Mouse (Mus musculus): ENCODE measurements at regions not wholly inside any gene's neighbourhood (a gene's known extent, or its start where the extent isn't known, plus 50 kb on each side); places are given as distances from the start of the nearest gene placed in this dataset.

DNA sequence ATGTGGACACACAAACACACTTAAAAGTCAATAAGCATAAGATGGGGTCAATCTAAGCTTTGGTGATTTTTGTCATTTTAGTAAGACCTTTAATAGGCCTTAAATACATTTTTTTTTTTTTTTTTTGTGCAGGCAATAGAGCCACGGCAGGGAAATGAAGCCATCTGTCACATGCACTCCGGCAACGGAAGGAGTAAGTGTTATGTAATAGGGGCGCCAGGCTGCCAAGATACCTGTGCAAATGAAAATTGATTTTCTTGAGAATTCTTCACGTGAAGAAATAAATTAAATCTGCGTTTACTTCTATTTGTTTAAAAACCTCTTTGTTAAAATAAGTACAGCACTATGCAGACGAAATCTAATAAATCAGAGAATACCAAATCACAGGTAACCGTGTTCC, 54.6 kb upstream of the Card11 start:
- 82% methylated on average over 8 of the region's 8 CpGs for WGBS
- Histone ChIP-seq H3K9ac (no peak overlapping the region), H3K27ac (replicated peaks) (no peak overlapping the region), H3K4me3 (replicated peaks) (no peak overlapping the region), H3K4me2 (replicated peaks) (no peak overlapping the region), H3K27me3 (no peaks in the 10 kb centered on the region), H3K36me3 (no peaks in the 10 kb centered on the region), H3K4me1 (no peaks in the 10 kb centered on the region), H3K9me3 (replicated peaks) (0 out of 2 replicates have a peak, but pooled peaks cover 6% of the 10 kb centered on the region)
- no peak for ATAC-seq (ENCODE audit: insufficient number of reproducible peaks, low FRiP score, low TSS enrichment, low read depth)

DNA sequence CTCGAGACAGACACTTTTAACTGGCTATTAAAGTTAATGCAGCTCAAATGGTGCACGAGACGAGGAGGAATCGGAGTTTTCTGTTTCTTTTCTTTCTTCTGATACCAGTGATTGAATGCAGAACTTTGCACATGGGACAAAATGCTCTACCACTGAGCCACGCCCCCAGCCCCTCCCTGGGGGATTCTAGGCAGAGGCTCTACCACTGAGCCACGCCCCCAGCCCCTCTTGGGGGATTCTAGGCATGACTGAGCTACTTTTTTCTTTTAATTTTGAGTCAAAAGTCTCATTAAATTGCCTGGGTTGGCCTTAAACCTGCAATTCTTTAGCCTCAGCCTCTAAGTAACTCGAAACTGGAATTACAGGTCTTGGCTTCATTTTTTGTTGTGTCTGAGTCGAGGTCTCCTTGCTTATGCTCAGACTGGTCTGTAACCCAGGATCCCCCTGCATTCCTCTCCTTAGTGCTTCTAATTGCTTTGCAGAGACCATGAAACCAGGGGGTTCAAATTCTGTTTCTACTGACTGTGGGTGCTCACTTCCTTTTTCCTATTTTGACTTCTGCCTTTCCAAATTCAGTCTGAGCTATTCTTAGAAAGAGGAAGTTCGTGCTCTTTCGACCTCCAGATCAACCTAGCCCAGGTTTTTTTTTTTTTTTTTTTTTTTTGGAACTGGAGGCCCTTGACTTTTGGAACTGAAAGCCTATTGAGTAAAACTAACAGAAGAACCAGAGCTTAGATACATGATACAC, 55.4 kb upstream of the Card11 start:
- 51% methylated on average over 10 of the region's 10 CpGs for WGBS
- Histone ChIP-seq H3K4me1 (no peaks in the 10 kb centered on the region), H3K27me3 (no peaks in the 10 kb centered on the region), H3K4me3 (replicated peaks) (no peak overlapping the region), H3K9me3 (replicated peaks) (0 out of 2 replicates have a peak, but pooled peaks cover 6% of the 10 kb centered on the region), H3K36me3 (no peaks in the 10 kb centered on the region), H3K4me2 (replicated peaks) (no peak overlapping the region), H3K9ac (no peak overlapping the region), H3K27ac (replicated peaks) (no peak overlapping the region)
- ATAC-seq (ENCODE audit: insufficient number of reproducible peaks, low FRiP score, low TSS enrichment, low read depth): no peak

DNA sequence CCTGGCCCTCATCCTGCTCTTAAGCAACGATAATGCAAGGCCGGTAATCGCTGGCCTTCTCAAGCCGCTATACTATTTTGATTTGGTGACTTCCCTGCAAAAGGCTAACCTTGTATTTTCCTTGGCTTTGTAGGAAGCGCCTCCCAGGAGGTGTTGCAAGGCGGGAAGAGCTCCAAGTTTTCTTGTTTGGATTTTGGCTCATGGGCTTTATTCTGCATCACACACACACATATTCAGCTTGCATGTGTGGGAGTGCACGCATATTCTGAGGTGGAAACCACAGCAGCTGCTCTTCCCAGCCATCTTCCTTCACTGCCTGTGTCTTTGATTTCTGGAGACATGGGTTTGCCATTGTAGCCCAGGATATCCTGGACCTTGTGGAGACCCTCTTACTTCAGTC, 57.8 kb upstream of the Card11 start:
- 78% methylated on average over 7 of the region's 7 CpGs for WGBS

DNA sequence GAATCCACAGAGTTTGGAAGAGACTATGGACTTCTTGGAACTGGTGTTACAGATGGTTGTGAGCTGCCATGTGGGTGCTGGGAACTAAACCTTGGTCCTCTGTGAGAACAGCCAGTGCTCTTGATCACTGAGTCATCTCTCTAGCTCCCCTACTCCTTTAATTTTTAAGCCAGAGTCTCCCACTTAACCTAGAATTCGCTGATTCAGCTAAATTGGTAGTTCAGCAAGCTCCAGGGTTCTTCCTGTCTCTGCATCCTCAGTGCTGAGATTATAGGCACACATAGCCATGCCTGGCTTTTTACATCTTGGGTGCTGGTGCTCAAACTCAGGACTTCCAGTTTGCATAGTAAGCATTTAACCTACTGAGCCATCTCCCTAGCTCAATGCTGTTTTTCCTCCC, 58.5 kb upstream of the Card11 start:
- Histone ChIP-seq H3K4me3 (replicated peaks) (no peak overlapping the region), H3K9ac (no peak overlapping the region), H3K9me3 (replicated peaks) (no peaks in the 10 kb centered on the region), H3K4me2 (replicated peaks) (no peak overlapping the region), H3K27ac (replicated peaks) (no peak overlapping the region), H3K36me3 (no peaks in the 10 kb centered on the region), H3K4me1 (no peaks in the 10 kb centered on the region), H3K27me3 (no peaks in the 10 kb centered on the region)
- ATAC-seq (ENCODE audit: insufficient number of reproducible peaks, low FRiP score, low TSS enrichment, low read depth): no peak
- 65% methylated on average over 1 of the region's 1 CpGs for WGBS

More for the DNA sequence above, 57.8 kb upstream of the Card11 start:
- Histone ChIP-seq H3K27me3 (no peaks in the 10 kb centered on the region), H3K9me3 (replicated peaks) (no peaks in the 10 kb centered on the region), H3K36me3 (no peaks in the 10 kb centered on the region), H3K9ac (no peak overlapping the region), H3K4me3 (replicated peaks) (no peak overlapping the region), H3K27ac (replicated peaks) (no peak overlapping the region), H3K4me2 (replicated peaks) (no peak overlapping the region), H3K4me1 (no peaks in the 10 kb centered on the region)
- ATAC-seq (ENCODE audit: insufficient number of reproducible peaks, low FRiP score, low TSS enrichment, low read depth): no peak

DNA sequence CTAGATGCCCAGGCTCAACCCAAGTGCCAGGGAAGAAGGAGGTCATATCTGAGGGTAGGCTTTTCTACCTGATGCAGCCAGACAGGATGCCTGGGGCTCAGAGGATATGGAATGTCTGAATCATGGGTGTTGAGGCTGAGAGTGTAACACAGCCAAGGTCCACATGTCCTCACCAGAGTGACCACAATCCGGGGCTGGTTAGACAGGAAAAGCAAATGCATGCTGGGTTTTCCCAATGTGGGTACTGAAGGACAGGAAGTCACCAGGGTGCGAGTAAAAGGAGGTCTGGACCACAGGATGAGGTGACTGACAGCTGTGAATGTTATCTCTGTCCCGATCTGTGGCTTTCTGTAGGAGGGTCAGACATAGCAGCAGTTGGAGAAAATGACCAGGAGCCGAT, 61.8 kb upstream of the Card11 start:
- 54% methylated on average over 4 of the region's 4 CpGs for WGBS
- ATAC-seq (ENCODE audit: insufficient number of reproducible peaks, low FRiP score, low TSS enrichment, low read depth): no peak; the same call in 1 of the 2 replicates
- H3K9ac ChIP-seq: no peak overlapping the region
- H3K4me3 ChIP-seq (replicated peaks): no peak overlapping the region
- no peaks in the 10 kb centered on the region for H3K9me3 ChIP-seq (replicated peaks)
- H3K4me1 ChIP-seq: no peaks in the 10 kb centered on the region
- H3K27me3 ChIP-seq: no peaks in the 10 kb centered on the region
- H3K4me2 ChIP-seq (replicated peaks): no peak overlapping the region
- H3K36me3 ChIP-seq: no peaks in the 10 kb centered on the region
- no peak overlapping the region for H3K27ac ChIP-seq (replicated peaks)

DNA sequence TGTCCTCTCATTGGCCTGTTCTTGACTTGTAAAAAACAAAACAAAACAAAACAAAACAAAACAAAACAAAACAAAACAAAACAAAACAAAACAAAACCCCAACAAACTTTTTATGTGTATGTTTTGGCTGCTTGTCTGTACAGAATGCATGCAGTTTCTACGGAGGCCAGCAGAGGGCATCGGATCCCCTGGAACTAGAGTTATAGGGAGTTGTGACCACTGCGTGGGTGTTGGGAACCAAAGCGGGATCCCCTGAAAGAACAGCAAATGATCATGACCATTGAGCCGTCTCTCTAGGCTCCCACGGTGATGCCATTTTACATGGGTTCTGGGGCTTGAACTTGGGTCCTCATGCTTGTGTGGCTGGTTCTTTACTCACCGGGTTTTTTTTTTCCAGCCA, 67.2 kb upstream of the Card11 start:
- Histone ChIP-seq H3K36me3 (no peaks in the 10 kb centered on the region), H3K9ac (no peak overlapping the region), H3K4me1 (no peaks in the 10 kb centered on the region), H3K9me3 (replicated peaks) (no peaks in the 10 kb centered on the region), H3K4me2 (replicated peaks) (no peak overlapping the region), H3K4me3 (replicated peaks) (no peak overlapping the region), H3K27me3 (no peaks in the 10 kb centered on the region), H3K27ac (replicated peaks) (no peak overlapping the region)
- no peak for ATAC-seq (ENCODE audit: insufficient number of reproducible peaks, low FRiP score, low TSS enrichment, low read depth)
- 82% methylated on average over 7 of the region's 7 CpGs for WGBS

DNA sequence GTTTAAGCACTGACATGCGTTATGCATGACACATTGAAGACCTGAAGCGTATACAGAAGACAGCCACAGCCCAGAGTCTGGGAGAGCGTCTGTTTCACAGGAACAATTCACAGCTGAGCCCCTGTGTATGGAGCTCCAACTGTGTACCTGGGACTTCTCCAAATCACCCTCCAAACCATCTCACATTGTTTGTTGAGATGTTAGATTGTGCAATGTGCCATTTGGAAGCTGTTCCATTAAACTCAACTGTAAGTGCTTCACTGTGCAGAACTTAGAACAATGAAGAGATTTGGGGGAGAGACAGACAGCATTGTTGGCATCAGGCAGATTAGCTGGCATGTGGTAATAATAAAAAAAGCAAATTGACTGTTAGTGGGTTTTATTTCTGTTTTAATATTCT, 74.1 kb upstream of the Card11 start:
- Histone ChIP-seq H3K36me3 (no peaks in the 10 kb centered on the region), H3K9me3 (replicated peaks) (no peaks in the 10 kb centered on the region), H3K4me3 (replicated peaks) (no peak overlapping the region), H3K27me3 (no peaks in the 10 kb centered on the region), H3K27ac (replicated peaks) (no peak overlapping the region), H3K9ac (no peak overlapping the region), H3K4me1 (peaks cover 1% of the 10 kb centered on the region; the same call in 1 of the 2 replicates), H3K4me2 (replicated peaks) (no peak overlapping the region)
- WGBS: 57% methylated on average over 3 of the region's 3 CpGs
- ATAC-seq (ENCODE audit: insufficient number of reproducible peaks, low FRiP score, low TSS enrichment, low read depth): no peak

DNA sequence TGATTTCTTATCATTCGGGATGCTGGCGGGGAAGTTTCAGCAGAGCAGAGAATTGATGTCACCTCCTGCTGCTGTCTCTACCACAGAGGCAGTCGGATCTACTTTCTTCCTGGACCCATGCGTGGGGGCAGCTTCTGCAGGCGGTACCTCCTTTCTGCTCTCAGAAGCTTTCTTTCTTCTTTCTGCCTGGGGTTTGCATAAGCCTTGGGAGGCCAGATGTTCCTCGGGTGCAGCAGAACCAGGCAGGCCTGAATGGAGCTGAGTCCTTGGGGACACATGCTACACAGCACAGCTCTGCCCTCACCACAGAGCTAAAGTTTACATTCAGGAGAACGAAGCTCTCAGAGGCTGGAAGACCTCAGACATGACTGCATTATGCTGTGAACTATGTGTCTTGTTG, 75.8 kb upstream of the Card11 start:
- H3K36me3 ChIP-seq: no peaks in the 10 kb centered on the region
- H3K9me3 ChIP-seq (replicated peaks): no peaks in the 10 kb centered on the region
- no peak overlapping the region for H3K9ac ChIP-seq
- H3K4me3 ChIP-seq (replicated peaks): no peak overlapping the region
- 54% methylated on average over 7 of the region's 7 CpGs for WGBS
- no peak overlapping the region for H3K4me2 ChIP-seq (replicated peaks)
- no peak for ATAC-seq (ENCODE audit: insufficient number of reproducible peaks, low FRiP score, low TSS enrichment, low read depth)
- no peak overlapping the region for H3K27ac ChIP-seq (replicated peaks)
- H3K27me3 ChIP-seq: no peaks in the 10 kb centered on the region
- peaks cover 5% of the 10 kb centered on the region; the same call in 1 of the 2 replicates for H3K4me1 ChIP-seq

DNA sequence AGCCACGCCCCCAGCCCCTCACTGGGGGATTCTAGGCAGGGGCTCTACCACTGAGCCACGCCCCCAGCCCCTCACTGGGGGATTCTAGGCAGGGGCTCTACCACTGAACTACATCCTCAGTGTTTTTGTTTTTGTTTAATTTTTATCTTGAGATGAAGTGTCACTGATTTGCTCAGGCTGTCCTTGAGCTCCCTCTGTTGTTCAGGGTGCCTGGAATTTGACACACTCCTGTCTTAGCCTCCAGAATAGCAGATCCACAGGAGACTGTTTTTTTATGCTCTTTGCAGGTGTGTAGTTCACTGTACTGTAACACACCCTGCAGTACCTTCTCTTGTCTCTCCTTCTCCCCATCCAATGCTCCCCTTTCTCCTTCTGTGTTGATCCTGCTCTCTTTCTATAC, 76.6 kb upstream of the Card11 start:
- Histone ChIP-seq H3K9ac (no peak overlapping the region), H3K4me3 (replicated peaks) (no peak overlapping the region), H3K27me3 (no peaks in the 10 kb centered on the region), H3K9me3 (replicated peaks) (no peaks in the 10 kb centered on the region), H3K4me1 (peaks cover 5% of the 10 kb centered on the region; the same call in 1 of the 2 replicates), H3K36me3 (no peaks in the 10 kb centered on the region), H3K27ac (replicated peaks) (no peak overlapping the region), H3K4me2 (replicated peaks) (no peak overlapping the region)
- WGBS: 93% methylated on average over 2 of the region's 2 CpGs
- no peak for ATAC-seq (ENCODE audit: insufficient number of reproducible peaks, low FRiP score, low TSS enrichment, low read depth)

DNA sequence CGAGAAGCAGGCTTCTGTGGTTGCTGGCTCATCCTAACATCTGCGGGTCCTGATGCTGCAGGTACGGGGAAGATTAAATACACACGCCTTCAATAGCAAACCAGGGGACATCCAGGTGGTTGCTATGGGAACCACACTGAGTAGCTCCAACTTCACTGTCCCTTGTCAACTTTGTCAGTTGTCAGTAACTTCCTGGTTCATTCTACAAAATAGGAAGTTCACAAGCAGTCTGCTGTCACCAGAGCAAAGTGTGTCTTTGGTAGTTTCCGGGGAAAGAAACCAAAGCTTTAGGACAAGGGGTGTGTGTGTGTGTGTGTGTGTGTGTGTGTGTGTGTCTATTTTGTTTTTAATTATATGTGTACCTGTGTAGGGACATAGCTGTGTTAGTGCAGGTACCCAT, 80.5 kb upstream of the Card11 start:
- H3K4me2 ChIP-seq (replicated peaks): no peak overlapping the region
- H3K9ac ChIP-seq: no peak overlapping the region
- H3K4me3 ChIP-seq (replicated peaks): no peak overlapping the region
- 58% methylated on average over 5 of the region's 5 CpGs for WGBS
- no peak overlapping the region for H3K27ac ChIP-seq (replicated peaks)
- H3K4me1 ChIP-seq: peaks cover 5% of the 10 kb centered on the region; the same call in 1 of the 2 replicates
- H3K36me3 ChIP-seq: no peaks in the 10 kb centered on the region
- no peak for ATAC-seq (ENCODE audit: insufficient number of reproducible peaks, low FRiP score, low TSS enrichment, low read depth)
- H3K27me3 ChIP-seq: no peaks in the 10 kb centered on the region
- H3K9me3 ChIP-seq (replicated peaks): no peaks in the 10 kb centered on the region

DNA sequence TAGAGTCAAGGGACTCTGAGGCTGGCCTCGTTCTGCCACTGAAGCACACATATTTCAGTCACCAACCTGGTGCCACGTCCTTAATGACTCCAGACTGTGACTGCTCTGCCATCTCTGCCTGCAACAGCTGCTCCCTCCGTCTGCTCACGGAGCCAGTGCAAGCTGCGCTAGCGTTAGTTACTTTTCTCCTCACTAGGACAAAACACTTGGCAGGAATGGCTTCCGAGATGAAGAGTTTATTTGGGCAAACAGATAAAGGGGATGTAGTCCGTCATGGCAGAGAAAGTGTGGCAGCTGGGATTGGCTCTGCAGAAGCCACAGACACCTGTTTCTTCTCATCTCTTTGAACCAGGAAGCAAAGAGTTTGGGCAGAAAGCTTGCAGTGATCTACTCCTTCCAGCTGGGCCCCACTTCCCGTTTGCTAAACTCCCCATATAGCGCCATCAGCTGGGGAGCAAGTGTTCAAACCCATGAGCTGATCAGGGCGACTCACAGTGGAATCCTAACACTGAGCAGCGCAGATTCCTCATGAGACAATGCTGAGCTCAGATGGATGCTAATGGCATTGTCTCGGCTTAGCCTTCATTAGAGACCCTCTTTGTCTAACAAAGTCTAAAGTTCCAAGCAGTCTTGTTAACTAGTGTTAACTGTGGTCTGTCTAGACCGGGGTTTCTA, 83.8 kb upstream of the Card11 start:
- no peaks in the 10 kb centered on the region for H3K9me3 ChIP-seq (replicated peaks)
- H3K27me3 ChIP-seq: no peaks in the 10 kb centered on the region
- no peak overlapping the region for H3K4me2 ChIP-seq (replicated peaks)
- no peak overlapping the region for H3K9ac ChIP-seq
- peaks cover 5% of the 10 kb centered on the region; the same call in 1 of the 2 replicates for H3K4me1 ChIP-seq
- no peak overlapping the region for H3K27ac ChIP-seq (replicated peaks)
- WGBS: 79% methylated on average over 14 of the region's 14 CpGs
- no peak for ATAC-seq (ENCODE audit: insufficient number of reproducible peaks, low FRiP score, low TSS enrichment, low read depth)
- H3K4me3 ChIP-seq (replicated peaks): no peak overlapping the region
- no peaks in the 10 kb centered on the region for H3K36me3 ChIP-seq

DNA sequence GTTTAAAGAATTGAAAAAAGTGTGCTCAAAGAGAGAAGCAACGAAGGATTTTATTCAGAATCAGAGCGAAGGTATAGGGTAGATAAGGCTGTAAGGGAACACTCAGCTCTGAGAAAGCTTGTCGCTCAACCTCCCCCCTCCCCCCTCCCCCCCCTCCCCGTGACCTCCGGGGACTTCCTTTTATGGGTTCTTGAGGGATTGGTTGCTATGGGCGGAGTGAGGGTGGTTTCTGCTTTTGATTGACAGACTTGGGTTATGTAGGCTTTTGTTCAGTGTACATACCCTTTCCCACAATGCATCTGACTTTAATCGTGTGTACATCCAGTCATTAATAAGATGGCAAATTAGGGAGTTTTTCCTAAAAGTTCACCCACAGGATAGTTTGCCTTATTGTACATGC, 84.4 kb upstream of the Card11 start:
- no peak overlapping the region for H3K4me3 ChIP-seq (replicated peaks)
- no peak for ATAC-seq (ENCODE audit: insufficient number of reproducible peaks, low FRiP score, low TSS enrichment, low read depth)
- H3K27me3 ChIP-seq: no peaks in the 10 kb centered on the region
- peaks cover 1% of the 10 kb centered on the region; the same call in 1 of the 2 replicates for H3K4me1 ChIP-seq
- H3K36me3 ChIP-seq: no peaks in the 10 kb centered on the region
- H3K9me3 ChIP-seq (replicated peaks): no peaks in the 10 kb centered on the region
- no peak overlapping the region for H3K27ac ChIP-seq (replicated peaks)
- H3K9ac ChIP-seq: no peak overlapping the region
- no peak overlapping the region for H3K4me2 ChIP-seq (replicated peaks)
- 43% methylated on average over 7 of the region's 7 CpGs for WGBS

Measured in embryonic facial prominence, embryonic 15.5 days (tissue).